Mouse (Mus musculus): ENCODE data around the gene Elk1.

DNA sequence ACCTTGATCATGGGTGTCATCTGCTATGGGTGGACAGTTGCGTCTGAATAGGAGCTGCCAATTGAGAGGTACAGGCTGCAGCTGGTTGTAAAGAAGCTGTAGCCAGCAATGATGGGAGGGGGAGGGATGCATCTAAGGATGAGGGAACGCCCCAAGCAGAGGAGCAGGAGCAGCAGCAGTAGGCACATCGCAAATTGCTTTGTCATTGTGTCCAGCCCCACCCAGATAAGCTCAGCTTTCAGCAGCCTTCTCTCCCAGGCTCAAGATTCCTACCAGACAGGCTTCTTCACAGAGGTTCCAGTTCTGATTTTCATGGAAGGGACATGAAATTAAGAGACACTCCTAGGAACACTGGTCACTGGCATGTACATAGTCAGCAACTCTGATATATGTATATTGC, 40.3 kb downstream of the Elk1 start:
- no peak for TF ChIP-seq CTCF (IDR thresholded peaks at IDR 0.05; ENCODE audit: low read depth)
- no peak for TF ChIP-seq EP300 (IDR thresholded peaks at IDR 0.05; ENCODE audit: low read depth)

All from heart, postnatal 0 days (tissue).